Mouse (Mus musculus) embryonic fibroblast, embryonic 13.5 days (primary cell): Measurements from ENCODE around the gene Cdc14b.

Experiments
- CTCF ChIP-seq: IDR thresholded peaks from 2 replicates; pipeline ENCODE4 v1.5.1; 2011; ENCODE audit warnings: mild to moderate bottlenecking, control low read depth, low read length, moderate library complexity, borderline replicate concordance; ENCODE audit not compliant: insufficient read depth
- POLR2A ChIP-seq: IDR thresholded peaks from 2 replicates; pipeline ENCODE4 v1.6.1; 2011; ENCODE audit warnings: low read depth, mild to moderate bottlenecking, control low read depth, low read length, moderate library complexity

DNA sequence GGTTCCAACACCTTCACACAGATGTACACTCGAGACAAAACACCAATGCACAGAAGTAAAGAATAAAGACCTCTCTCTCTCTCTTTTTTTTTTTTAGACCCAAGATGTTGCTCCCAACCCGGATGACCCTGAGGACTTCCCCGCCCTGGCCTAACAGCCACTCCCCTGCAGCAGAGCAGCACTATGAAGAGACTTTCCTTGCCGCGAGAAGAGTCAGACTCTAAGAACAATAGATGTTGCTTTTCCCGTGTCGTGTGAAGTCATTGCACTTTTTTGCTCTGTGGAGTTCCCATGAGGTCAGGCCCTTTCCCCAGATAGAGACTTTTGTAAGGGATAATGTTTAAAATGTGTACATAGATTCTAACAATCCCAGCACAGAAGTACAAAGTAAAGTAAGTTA lies 89.9 kb downstream of the Cdc14b start:
- no peak for TF ChIP-seq CTCF
- TF ChIP-seq POLR2A = no peak
